Mouse (Mus musculus): Measurements from ENCODE around the gene Nmnat1. TPM values are rescaled to one million over a fixed set of nuclear protein-coding genes. Genes with fewer than 3 reads are reported as not detected.

Nmnat1 gene
- polyA plus RNA-seq, 1 experiment, result 4.5 TPM

GRCm38 (mm10) chr4:149429592-149429991, 55.4 kb downstream of the Nmnat1 start:
- TF ChIP-seq POLR2A (IDR thresholded peaks at IDR 0.05; ENCODE audit: borderline replicate concordance, extremely low read depth, low read depth, low read length) (no peak), CTCF (IDR thresholded peaks at IDR 0.05; ENCODE audit: insufficient read depth, low read length) (no peak)
- no peak for DNase-seq
- Histone ChIP-seq H3K4me1 (ENCODE audit: control insufficient read depth, insufficient read depth, low read length) (peaks cover under 1% of the 10 kb centered on the region; the same call in 1 of the 2 replicates), H3K4me3 (replicated peaks; ENCODE audit: extremely low read depth, low read depth, low read length) (no peak overlapping the region)
- WGBS, result 85% methylated on average over 5 of the region's 5 CpGs

DNA sequence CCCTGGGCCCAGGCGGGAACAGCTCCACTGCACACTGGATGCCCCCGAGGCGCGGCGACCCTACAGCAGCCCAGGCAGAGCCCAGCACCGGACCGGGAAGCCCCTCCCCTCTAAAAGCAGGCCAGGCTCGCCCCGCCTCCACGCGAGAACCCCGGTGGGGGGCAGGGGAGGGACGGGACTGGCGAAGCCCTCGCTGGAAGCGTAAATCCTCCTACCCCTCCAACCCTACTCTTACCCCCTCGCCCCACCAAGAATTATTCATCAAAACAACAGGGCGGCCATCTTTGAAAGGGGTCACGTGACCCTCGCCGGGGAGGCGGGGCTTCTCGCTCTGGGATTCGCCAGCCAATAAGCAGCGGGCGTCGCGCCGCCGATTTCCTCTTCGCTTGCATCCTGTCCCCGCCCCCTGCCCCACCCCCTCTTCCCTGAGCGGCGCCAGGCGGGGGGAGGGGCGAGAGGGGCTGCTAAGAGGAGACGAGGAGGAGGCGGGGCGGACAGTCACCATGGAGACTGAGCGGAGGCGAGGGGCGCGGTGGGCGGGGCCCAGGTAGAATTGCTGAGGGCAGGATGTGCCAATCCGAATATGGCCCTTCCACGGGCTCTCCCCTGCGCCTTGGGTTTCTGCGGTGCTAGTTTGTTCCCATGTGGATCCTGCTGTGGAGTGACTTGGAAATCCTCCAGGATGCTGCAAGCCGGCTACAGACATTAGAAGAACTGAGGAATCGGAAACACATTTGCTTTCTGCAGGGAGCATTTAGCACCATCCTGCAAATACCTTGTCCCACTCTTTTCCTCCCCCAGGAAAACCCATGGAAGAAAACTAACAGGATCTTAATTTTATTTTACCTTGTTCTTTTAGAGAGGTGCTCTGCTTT, 58.4 kb downstream of the Nmnat1 start, which contains the start of gene Ube4b:
Gene Ube4b (minus strand): TSS at position 425 of the 875 bp plus-strand sequence.
- DNase-seq, result peak; percentile 91
- peak within 1 kb of the TSS; percentile 97 for H3K4me3 ChIP-seq (replicated peaks; ENCODE audit: extremely low read depth, low read depth, low read length)
- 2% methylated on average over 50 of the region's 50 CpGs for WGBS
- H3K4me1 ChIP-seq (ENCODE audit: control insufficient read depth, insufficient read depth, low read length), result peaks cover 5% of the 10 kb centered on the region
- TF ChIP-seq CTCF (IDR thresholded peaks at IDR 0.05; ENCODE audit: insufficient read depth, low read length) (no peak), POLR2A (IDR thresholded peaks at IDR 0.05; ENCODE audit: borderline replicate concordance, extremely low read depth, low read depth, low read length) (peak; percentile 51; the same call in 1 of the 2 replicates)

- Histone ChIP-seq H3K4me1 (ENCODE audit: control insufficient read depth, insufficient read depth, low read length) (peaks cover 5% of the 10 kb centered on the region), H3K4me3 (replicated peaks; ENCODE audit: extremely low read depth, low read depth, low read length) (peak overlapping the region; percentile 97)
- TF ChIP-seq POLR2A (IDR thresholded peaks at IDR 0.05; ENCODE audit: borderline replicate concordance, extremely low read depth, low read depth, low read length) (no peak), CTCF (IDR thresholded peaks at IDR 0.05; ENCODE audit: insufficient read depth, low read length) (no peak)
- under 1% methylated on average over 35 of the region's 35 CpGs for whole genome bisulfite sequencing
- DNase-seq, result no peak
Observed at GRCm38 (mm10) chr4:149425801-149426292, 59.2 kb downstream of the Nmnat1 start.

DNA sequence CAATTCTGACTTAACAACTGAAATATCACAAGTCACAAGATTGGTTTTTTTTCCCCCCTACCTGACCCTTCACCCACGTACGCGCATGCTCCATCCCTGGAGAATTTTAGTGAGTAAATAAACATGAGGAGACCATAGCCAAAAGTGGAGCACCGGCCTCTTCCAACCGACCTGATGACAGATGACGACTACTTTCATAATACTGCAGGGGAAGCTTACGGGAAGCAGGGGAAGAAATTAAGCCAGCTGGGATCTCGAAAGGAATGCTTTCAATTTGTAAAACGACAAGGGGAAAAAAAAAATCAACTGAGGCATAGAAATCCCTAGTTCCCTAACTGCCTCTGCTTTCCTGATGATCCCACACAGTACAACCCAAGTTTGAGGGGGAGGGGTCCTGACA, 60.2 kb downstream of the Nmnat1 start:
- 8% methylated on average over 9 of the region's 9 CpGs for WGBS
- DNase-seq, result no peak
- Histone ChIP-seq H3K4me1 (ENCODE audit: control insufficient read depth, insufficient read depth, low read length) (peaks cover 5% of the 10 kb centered on the region), H3K4me3 (replicated peaks; ENCODE audit: extremely low read depth, low read depth, low read length) (peak overlapping the region; percentile 24)
- TF ChIP-seq POLR2A (IDR thresholded peaks at IDR 0.05; ENCODE audit: borderline replicate concordance, extremely low read depth, low read depth, low read length) (no peak), CTCF (IDR thresholded peaks at IDR 0.05; ENCODE audit: insufficient read depth, low read length) (no peak)

DNA sequence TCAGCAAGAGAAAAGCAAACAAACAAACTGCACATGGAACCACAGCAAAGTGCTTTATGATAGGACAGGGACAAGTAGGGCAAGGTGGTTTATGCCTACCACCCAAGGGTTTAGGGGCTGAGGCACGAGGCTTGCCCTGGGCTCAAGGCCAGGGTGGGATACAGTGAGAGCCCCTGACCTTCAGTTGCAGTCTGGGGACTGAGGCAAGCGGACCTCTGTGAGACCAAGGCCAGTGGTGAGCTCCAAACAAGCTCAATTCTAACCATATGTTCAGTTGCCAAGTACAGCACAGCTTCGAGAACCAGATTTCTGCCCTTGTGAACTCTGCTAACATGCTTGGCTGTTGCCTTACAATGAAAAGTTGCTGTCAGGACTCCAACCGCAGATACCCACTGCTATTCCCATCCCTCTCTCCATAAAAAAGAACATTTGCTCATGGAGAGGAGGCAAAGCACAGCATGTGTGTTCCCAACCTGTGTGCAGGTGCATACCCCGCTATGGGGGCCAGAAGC, 67.1 kb downstream of the Nmnat1 start:
- DNase-seq, result no peak
- TF ChIP-seq CTCF (IDR thresholded peaks at IDR 0.05; ENCODE audit: insufficient read depth, low read length) (no peak), POLR2A (IDR thresholded peaks at IDR 0.05; ENCODE audit: borderline replicate concordance, extremely low read depth, low read depth, low read length) (no peak)
- 73% methylated on average over 5 of the region's 5 CpGs for WGBS
- no peak overlapping the region for H3K4me3 ChIP-seq (replicated peaks; ENCODE audit: extremely low read depth, low read depth, low read length)
- peaks cover 17% of the 10 kb centered on the region for H3K4me1 ChIP-seq (ENCODE audit: control insufficient read depth, insufficient read depth, low read length)

Other genes starting within 250 kb of the Nmnat1 start
- gene Kif1b, start 177.5 kb downstream of the Nmnat1 start, polyA plus RNA-seq (2012; rRNA removed), result 32.0 and 43.8 TPM in 2 replicates
- gene Ube4b, start 58.5 kb downstream of the Nmnat1 start, polyA plus RNA-seq (2012; rRNA removed), result 51.0 and 53.3 TPM in 2 replicates
- 2.1 and 2.2 TPM in 2 replicates for gene Rbp7, start 30.2 kb downstream of the Nmnat1 start, polyA plus RNA-seq (2012; rRNA removed)
- not detected in 2 replicates for gene Tmem274, start 7.8 kb downstream of the Nmnat1 start, polyA plus RNA-seq (2012; rRNA removed)
- 9.6 and 11.6 TPM in 2 replicates for gene Lzic, start within 50 bp of the Nmnat1 start, polyA plus RNA-seq (2012; rRNA removed)
- gene Ctnnbip1, start 33.0 kb upstream of the Nmnat1 start, polyA plus RNA-seq (2012; rRNA removed), result 9.8 and 16.0 TPM in 2 replicates
- gene Clstn1, start 101.3 kb upstream of the Nmnat1 start, polyA plus RNA-seq (2012; rRNA removed), result 93.8 and 111 TPM in 2 replicates
- 14.6 and 19.3 TPM in 2 replicates for gene Pik3cd, start 217.4 kb upstream of the Nmnat1 start, polyA plus RNA-seq (2012; rRNA removed)